Mouse (Mus musculus) cerebellum, postnatal 14 days (tissue): ENCODE results near the gene Zdhhc14.

Experiments used
- DNase-seq, 2 experiments: peaks; one replicate each; pipeline ENCODE4 v3.0.0; 2021; ENCODE audit warnings: mixed read lengths in 2 of 2

Zdhhc14 gene

GRCm38 (mm10) chr17:5675951-5676350, 183.6 kb downstream of the Zdhhc14 start:
- DNase-seq = no peak

DNA sequence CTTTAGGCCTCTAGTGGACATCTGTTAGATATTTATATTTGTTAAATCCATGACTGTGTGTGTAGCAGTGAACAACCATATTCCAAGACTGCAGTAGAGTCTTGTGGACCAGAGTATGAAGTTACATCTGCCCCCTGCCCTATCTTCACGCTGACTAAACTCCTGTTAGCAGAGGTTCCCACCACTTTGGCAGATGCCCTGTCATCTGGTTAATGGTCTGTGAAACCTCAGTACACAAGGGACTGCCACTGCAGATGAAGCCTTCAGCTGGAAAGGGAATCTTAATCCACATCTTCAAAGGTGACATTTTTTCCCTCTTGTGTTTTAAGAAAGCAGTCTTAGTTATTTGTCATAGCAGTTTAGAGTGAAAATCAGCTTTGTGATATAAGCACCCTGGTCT, 187.0 kb downstream of the Zdhhc14 start:
- no peak for DNase-seq

DNA sequence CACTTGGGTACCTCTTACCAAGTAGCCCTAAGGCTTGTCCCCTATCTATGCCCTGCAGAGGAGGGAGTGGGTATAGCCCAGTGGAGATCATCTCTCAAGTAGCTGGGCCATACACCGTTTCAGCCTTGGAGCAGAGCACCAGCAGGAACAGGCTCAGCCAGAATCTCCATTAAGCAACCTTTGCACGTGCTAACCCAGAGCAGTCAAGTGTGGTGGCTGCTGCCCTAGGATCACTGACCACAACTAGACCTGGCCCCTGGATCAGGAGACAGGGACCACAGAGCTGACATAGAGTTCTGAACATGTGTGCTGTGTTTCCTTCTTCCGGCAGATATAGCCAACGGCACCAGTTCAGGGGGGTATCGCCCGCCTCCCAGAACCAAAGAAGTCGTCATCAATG, 193.0 kb downstream of the Zdhhc14 start:
- no peak for DNase-seq

GRCm38 (mm10) chr17:5687810-5688209, 195.5 kb downstream of the Zdhhc14 start:
- DNase-seq = no peak

DNA sequence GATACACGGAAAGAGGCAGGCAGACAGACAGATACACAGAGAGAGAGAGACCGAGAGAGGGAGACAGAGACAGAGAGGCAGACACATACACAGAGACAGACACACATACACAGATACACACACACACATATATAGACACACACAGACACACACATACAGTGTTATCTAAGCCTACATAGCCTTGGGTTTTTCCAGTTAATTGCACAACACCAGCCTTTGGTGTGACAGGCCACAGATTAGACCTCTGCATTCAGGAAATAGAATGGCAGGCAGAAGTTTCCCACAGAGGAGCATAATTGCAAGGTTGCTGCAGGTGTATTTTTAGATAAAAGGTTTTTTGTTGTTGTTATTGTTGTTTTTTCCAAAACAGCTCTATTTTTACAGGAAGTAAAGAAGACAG, 195.9 kb downstream of the Zdhhc14 start:
- DNase-seq = no peak

GRCm38 (mm10) chr17:5688669-5689068, 196.3 kb downstream of the Zdhhc14 start:
- DNase-seq = no peak

DNA sequence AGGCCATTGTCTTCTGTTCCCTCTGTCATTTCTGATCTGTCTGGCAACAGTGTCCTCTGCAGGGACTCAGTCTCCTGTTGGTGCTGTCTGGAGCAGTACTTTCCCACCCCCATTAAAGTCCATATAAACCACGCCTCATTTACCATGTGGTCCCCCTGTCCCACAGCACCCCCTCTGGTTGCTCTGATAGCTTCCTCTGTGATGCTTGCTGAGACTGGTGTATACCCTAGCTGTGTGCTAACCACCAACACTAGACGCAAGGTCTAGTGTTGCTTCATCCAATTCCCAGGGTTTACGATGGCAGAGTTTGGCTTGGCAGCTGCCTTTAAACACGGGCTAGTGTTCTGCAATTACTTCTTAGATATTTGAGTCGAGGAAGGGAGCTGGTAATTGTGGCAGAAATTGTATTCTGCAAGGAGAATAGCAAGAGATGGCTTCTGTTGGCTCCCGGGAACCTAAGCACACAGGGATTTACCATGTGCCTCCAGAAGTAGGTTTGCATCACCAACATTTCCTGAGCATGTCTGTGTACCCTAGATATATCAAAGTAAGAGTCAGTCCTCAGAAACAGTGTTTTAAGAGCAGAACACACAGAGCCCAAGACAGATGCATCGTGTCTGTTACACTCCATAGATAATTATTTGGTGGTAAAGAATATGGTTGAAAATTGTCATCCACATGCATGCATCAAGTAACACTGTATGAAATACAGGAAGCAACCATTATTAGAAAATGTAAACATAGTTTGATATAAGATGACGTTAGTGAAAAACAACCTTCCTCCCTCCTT, 198.6 kb downstream of the Zdhhc14 start:
- peak in 1 of 2 experiments; percentile 25 for DNase-seq

- DNase-seq = no peak
These were observed 200.3 kb downstream of the Zdhhc14 start for GRCm38 (mm10) chr17:5692661-5693060.

DNA sequence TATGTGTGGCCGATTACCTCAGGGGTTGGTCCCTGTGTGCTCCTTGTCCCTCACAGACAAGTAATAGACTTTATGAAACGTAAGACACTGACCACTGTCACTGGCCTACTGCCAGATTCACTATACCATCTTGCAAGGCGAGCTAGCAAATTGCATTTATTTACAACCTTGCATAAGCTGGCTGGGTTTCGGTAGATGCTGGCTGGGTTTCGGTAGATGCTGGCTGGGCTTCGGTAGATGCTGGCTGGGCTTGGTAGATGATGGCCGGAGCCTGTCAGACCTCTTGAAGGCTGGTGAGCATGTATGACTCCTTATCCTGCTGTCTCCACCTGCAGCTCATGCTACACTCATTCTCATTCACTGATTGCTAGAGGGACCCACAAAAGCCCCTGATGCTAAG, 200.9 kb downstream of the Zdhhc14 start:
- DNase-seq = no peak

DNA sequence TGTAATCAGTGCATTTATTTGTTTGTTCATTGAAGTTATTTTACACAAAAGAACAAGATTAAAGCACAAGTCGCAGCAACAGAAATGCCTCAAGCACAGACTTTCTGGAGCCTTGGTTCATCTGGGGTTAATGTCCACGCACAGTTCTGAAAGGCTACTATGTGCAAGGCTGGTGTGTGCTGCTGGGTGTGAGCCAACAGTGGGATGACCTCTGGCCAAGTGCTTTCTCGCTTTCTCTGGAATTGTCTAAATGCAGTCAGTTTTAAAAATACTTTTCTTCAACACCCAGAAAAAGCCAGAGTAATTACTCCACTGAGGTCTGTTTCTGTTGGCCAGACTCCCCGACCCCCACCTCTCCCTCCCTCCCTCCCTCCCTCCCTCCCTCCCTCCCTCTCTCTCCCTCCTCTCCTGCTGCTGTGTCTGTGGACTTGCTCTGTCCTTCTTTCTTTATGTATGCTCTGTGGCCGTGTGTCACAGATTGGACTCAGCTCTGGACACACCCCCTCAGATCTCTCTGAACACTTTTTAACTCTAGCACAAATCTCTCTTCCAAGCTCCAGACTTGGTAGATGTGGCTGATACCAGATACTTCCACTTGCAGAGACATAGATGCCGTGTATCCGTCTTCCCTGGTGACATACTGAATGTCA, 206.2 kb downstream of the Zdhhc14 start:
- DNase-seq = no peak

- DNase-seq = no peak
These were observed 218.2 kb downstream of the Zdhhc14 start for GRCm38 (mm10) chr17:5710320-5711104.

GRCm38 (mm10) chr17:5711861-5712260, 219.5 kb downstream of the Zdhhc14 start:
- DNase-seq = no peak

GRCm38 (mm10) chr17:5713141-5713540, 220.8 kb downstream of the Zdhhc14 start:
- no peak for DNase-seq

GRCm38 (mm10) chr17:5716912-5717311, 224.6 kb downstream of the Zdhhc14 start:
- no peak for DNase-seq

DNA sequence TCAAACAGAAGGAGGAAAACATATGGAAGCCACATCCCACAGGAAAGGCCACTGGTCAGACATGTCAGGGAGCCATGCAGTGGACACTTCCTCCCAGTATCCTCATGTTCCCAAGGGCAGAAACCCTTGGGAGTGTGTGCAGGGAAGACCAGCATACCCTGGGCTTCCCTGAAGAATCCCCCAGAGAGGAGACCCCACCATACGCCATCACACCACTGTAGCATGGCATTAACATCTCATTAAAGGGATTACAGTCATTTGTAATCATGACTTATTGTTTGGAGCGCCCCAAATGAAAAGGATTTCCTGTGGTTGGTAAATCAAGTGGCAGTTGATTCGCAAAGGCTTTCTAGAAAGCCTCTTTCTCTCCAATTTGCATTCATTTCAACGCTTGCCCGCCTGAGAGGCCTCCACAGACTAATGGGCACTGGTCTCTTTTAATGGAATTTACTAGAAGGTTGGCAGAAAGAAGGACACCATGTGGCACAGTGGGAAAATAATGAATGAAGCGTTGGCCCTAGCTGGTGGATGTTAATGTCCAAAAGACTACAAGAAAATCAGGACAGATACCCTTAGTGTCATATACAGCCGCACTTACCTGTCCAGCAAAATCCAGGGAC, 226.5 kb downstream of the Zdhhc14 start:
- no peak for DNase-seq

DNA sequence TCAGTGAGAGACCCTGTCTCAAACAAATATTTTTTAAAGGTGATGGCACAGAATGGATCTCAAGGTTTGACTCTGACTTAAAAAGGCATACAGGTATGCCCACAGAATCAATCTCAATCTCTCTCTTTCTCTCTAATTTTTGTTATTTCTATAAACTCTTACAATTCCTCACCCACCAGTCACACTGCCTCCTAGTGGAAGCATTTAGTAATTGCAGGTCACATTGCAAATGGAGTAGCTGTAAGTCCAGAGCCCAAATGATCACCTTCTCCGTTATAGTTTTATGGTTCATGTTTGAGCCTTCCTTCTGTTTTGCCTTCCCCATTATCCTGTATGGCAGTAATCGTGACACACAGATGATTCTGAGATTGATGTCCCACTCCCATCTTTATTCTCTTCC, 230.4 kb downstream of the Zdhhc14 start:
- no peak for DNase-seq

DNA sequence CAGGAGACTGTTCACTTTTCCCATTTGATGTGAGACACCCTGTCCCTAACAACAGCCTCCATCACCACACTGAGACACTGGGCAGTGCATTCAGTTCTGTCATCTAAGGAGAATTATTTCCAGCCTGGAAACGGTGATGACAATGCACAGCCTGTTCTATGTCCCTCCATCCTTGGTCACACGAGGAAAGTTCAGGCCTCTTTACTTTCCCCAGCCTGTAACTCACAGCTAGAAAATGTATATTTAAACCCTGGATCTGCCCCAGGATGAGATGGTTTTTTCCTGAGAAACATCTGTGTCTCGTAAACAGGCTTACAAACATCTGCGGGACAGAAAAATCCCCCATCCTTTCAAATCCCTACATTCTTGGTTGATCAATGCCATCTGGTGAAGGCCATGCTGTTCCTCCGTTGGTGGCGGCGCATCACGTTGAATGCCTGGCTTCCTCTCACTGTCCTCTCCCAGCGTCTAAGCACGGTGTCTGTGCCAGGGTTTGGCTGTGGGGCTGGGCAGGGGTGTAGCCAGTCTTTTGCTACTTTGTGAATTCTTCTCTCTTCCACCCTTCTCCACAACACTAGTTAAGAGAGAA, 231.3 kb downstream of the Zdhhc14 start:
- DNase-seq = no peak

- no peak for DNase-seq
These were observed 237.3 kb downstream of the Zdhhc14 start for GRCm38 (mm10) chr17:5729587-5730125.

- no peak for DNase-seq
These were observed 238.2 kb downstream of the Zdhhc14 start for GRCm38 (mm10) chr17:5730538-5730937.

DNA sequence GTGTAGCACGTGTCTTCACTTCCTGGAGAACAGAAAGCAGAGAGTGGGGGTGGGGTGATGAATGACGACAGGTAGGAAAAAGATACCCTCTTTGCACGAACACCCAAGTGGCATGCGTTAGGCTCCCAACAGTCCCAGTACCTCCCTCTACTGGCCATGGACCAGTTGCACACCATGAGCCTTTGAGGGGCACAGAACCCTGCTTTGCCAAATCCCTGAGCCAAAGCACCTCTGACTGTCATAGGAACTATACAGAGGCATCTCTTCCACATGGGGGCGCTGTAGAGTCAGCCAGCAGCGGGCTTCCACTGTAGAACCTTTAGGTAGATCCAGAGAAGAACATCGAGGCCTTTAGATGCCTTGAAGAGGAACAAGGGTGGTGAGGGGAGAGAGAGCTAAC, 241.0 kb downstream of the Zdhhc14 start:
- DNase-seq = peak; percentile 52 to 82

- no peak for DNase-seq
These were observed 248.7 kb downstream of the Zdhhc14 start for GRCm38 (mm10) chr17:5741061-5741460.

- DNase-seq = no peak
These were observed 251.7 kb downstream of the Zdhhc14 start for GRCm38 (mm10) chr17:5744016-5744415.

DNA sequence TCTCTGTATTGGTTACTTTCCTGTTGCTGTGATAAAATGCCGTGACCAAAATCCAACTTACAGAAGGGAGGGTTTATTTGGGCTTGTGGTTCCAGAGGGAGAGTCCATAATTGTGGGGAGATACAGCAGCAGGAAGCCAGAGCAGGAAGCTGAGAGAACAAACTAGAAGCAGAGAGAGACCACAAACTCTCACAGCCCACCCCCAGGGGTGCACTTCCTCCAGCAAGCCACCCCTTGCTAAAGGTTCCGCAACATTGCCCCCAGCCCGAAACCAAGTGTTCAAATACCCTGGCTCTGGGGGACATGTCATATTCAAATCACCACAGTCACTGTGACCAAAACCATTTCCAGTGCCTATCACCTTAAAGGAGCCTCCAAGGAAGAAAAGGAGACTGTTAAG, 254.0 kb downstream of the Zdhhc14 start:
- DNase-seq = no peak
